Mouse (Mus musculus) stomach, embryonic 14.5 days (tissue): Measurements from ENCODE around the gene Aqp9. TPM values are rescaled to one million over a fixed set of nuclear protein-coding genes. Genes with fewer than 3 reads are reported as not detected.

Experiments used
- ATAC-seq: fragments of 200-750 bp; cut with Nextera tagmentation; 2 replicates; pipeline ENCODE4 v1.8.0; 2017; ENCODE audit warnings: low read depth, moderate TSS enrichment; ENCODE audit not compliant: insufficient number of reproducible peaks, insufficient read depth, low FRiP score
- H3K27ac ChIP-seq: fragments of 300-500 bp; sonication (generic); 2 replicates; pipeline ENCODE4 v1.5.1; 2014; ENCODE audit warnings: mild to moderate bottlenecking, low read length, moderate library complexity, mixed read lengths
- H3K27me3 ChIP-seq: fragments of 300-500 bp; sonication (generic); 2 replicates; pipeline ENCODE4 v1.6.1; 2014; ENCODE audit warnings: low read length, control low read depth, mixed read lengths; ENCODE audit not compliant: control insufficient read depth, insufficient read depth
- H3K36me3 ChIP-seq: fragments of 300-500 bp; sonication (generic); 2 replicates; pipeline ENCODE4 v1.6.1; 2014; ENCODE audit warnings: mild to moderate bottlenecking, control low read depth, low read length, moderate library complexity, mixed read lengths; ENCODE audit not compliant: control insufficient read depth, insufficient read depth
- H3K4me1 ChIP-seq: fragments of 300-500 bp; sonication (generic); 2 replicates; pipeline ENCODE4 v1.6.1; 2014; ENCODE audit warnings: low read length, control low read depth, mixed read lengths; ENCODE audit not compliant: control insufficient read depth, insufficient read depth
- H3K4me2 ChIP-seq: fragments of 300-500 bp; sonication (generic); replicated peaks from 2 replicates; pipeline ENCODE4 v1.6.1; 2014; ENCODE audit warnings: low read depth, low read length, control low read depth
- H3K4me3 ChIP-seq: fragments of 300-500 bp; sonication (generic); 2 replicates; pipeline ENCODE4 v1.5.1; 2014; ENCODE audit warnings: low read depth, low read length, control low read depth
- H3K9ac ChIP-seq: fragments of 300-500 bp; sonication (generic); replicated peaks from 2 replicates; pipeline ENCODE4 v1.6.1; 2014; ENCODE audit warnings: low read depth, mild to moderate bottlenecking, control low read depth, low read length, moderate library complexity, mixed read lengths
- H3K9me3 ChIP-seq: fragments of 300-500 bp; sonication (generic); 2 replicates; pipeline ENCODE4 v1.6.1; 2016; ENCODE audit warnings: low read depth, low read length, control low read depth; ENCODE audit not compliant: control insufficient read depth
- WGBS: fragments of 180-500 bp; shearing (Covaris S2); extraction: QIAGEN DNeasy Blood & Tissue Kit; methylation state at CpG from one replicate; pipeline ENCODE4 v1.1.7; 2014; 5-methylcytosine and 5-hydroxymethylcytosine counted together
- polyA plus RNA-seq: library from polyadenylated mRNA; unstranded; fragments of >200 nt; fragmentation: Nextera tagmentation; extraction: Ambion mirVana; gene quantifications from 2 replicates; pipeline ENCODE4 v1.2.1, GENCODE M21; 2014

Gene Aqp9
- polyA plus RNA-seq, 1 experiment from 2014 or later: 0.12 TPM

- 72% methylated on average over 4 of the region's 4 CpGs for WGBS
- no peaks in the 10 kb centered on the region for H3K9me3 ChIP-seq
Observed at GRCm38 (mm10) chr9:71062976-71063375, 105.5 kb downstream of the Aqp9 start.

GRCm38 (mm10) chr9:71062301-71062700 is 106.2 kb downstream of the Aqp9 start:
- Histone ChIP-seq H3K9me3 (no peaks in the 10 kb centered on the region), H3K4me3 (no peak overlapping the region), H3K9ac (no peak overlapping the region), H3K4me2 (no peak overlapping the region), H3K27me3 (no peaks in the 10 kb centered on the region), H3K4me1 (no peaks in the 10 kb centered on the region), H3K27ac (no peak overlapping the region), H3K36me3 (no peaks in the 10 kb centered on the region)
- no peak for ATAC-seq

More at GRCm38 (mm10) chr9:71062976-71063375, 105.5 kb downstream of the Aqp9 start:
- no peak for ATAC-seq
- no peak overlapping the region for H3K9ac ChIP-seq
- no peak overlapping the region for H3K4me2 ChIP-seq
- no peaks in the 10 kb centered on the region for H3K4me1 ChIP-seq
- H3K36me3 ChIP-seq: no peaks in the 10 kb centered on the region
- no peak overlapping the region for H3K4me3 ChIP-seq
- H3K27ac ChIP-seq: no peak overlapping the region
- no peaks in the 10 kb centered on the region for H3K27me3 ChIP-seq

Other genes starting within 250 kb of the Aqp9 start
- 0.90 and 0.94 TPM in 2 replicates for gene Lipc, start 216.5 kb downstream of the Aqp9 start, polyA plus RNA-seq
- gene Aldh1a2, start 47.1 kb upstream of the Aqp9 start, polyA plus RNA-seq: 96.1 and 102 TPM in 2 replicates